ENCODE assay signal across 21 mouse cellular contexts in the genomic region with DNA sequence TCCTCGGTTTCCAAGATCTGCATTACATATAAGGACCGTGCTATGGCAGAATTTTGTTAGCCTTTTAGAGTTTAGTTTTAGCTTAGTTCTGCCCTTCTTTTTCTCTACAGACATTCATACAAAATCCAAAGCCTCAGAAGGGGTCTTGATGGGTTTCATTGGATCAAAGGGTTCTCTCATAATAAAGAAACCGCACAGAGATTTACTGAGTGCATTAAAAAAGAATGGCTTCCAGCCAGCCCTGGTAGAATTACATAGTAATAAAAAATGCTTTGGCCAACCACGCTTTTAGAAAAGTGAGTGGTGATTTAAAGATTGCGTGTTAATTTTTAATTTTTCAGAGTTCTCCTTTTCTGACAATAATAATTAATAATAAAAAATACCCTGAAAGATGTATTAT.
"Had no signal": no experiment of that assay in that cellular context is flagged by ENCODE, and none has a peak within 500 bp of the region (broad histone marks: within the 10 kb centered on the region; RNA-seq: fewer than 3 reads in every experiment).

No protein-coding gene starts in this region.

- H3K4me1 ChIP-seq: liver, embryonic 15.5 days; megakaryocyte, embryonic 14.5 days; stomach, embryonic 15.5 days had no signal

- H3K27me3 ChIP-seq: limb, embryonic 12.5 days; liver, embryonic 15.5 days; megakaryocyte, embryonic 14.5 days; midbrain, embryonic 12.5 days; stomach, embryonic 15.5 days had no signal

- DNase-seq: kidney, adult 9 months; kidney, postnatal 10 days; kidney, postnatal 4 days; lung, adult 2 months; lung, postnatal 10 days; retina, postnatal 1 day; right cerebral cortex, postnatal 4 days; spleen, adult 18-20 months; thymus, postnatal 4 days had no signal

- H3K9me3 ChIP-seq: liver, embryonic 15.5 days; midbrain, embryonic 12.5 days; stomach, embryonic 15.5 days had no signal

- H3K27ac ChIP-seq: left cerebral cortex, adult 2 months; liver, embryonic 15.5 days; macrophage; midbrain, embryonic 12.5 days; stomach, embryonic 15.5 days had no signal

- H3K4me2 ChIP-seq: limb, embryonic 12.5 days; liver, embryonic 11.5 days; liver, embryonic 15.5 days; midbrain, embryonic 12.5 days; stomach, embryonic 15.5 days had no signal

- H3K9ac ChIP-seq: limb, embryonic 12.5 days; liver, embryonic 15.5 days; midbrain, embryonic 12.5 days; stomach, embryonic 15.5 days had no signal

- H3K36me3 ChIP-seq: limb, embryonic 12.5 days; liver, embryonic 15.5 days; stomach, embryonic 15.5 days had no signal

- ATAC-seq: hindbrain, embryonic 16.5 days; inflammation-experienced regulatory T-cells, adult 6 months; intestine, postnatal 0 days had no signal

- H3K4me3 ChIP-seq: left cerebral cortex, adult 2 months; limb, embryonic 12.5 days; liver, embryonic 15.5 days; midbrain, embryonic 12.5 days; myocyte; stomach, embryonic 15.5 days had no signal
